Mouse (Mus musculus) CH12.LX (cell line): ENCODE data around the gene Ankmy2.

Source experiments
- BHLHE40 ChIP-seq: IDR thresholded peaks from 2 replicates; pipeline ENCODE4 v1.6.1; 2011; ENCODE audit warnings: mild to moderate bottlenecking, low read depth, low read length, improper control_type of control experiment
- CTCF ChIP-seq, 2 experiments: IDR thresholded peaks in 1 of 2; conservative IDR thresholded peaks in 1 of 2; 2 replicates each; pipeline ENCODE4 v1.5.1; 2011 to 2012; ENCODE audit warnings: low read depth in 2 of 2, low read length in 2 of 2, improper control_type of control experiment in 1 of 2, inconsistent platforms in 1 of 2, mild to moderate bottlenecking in 1 of 2, moderate library complexity in 1 of 2
- HCFC1 ChIP-seq: IDR thresholded peaks from 2 replicates; pipeline ENCODE4 v1.6.1; 2012; ENCODE audit warnings: low read depth, mild to moderate bottlenecking, inconsistent platforms, low read length, improper control_type of control experiment
- MEF2A ChIP-seq: IDR thresholded peaks from 2 replicates; pipeline ENCODE4 v1.6.1; 2014; ENCODE audit warnings: low read depth, mild to moderate bottlenecking, inconsistent platforms, low read length, improper control_type of control experiment, borderline replicate concordance
- MYC ChIP-seq: IDR thresholded peaks from 2 replicates; pipeline ENCODE4 v1.6.1; 2011; ENCODE audit warnings: low read depth, mild to moderate bottlenecking, improper control_type of control experiment, low read length
- NRF1 ChIP-seq: IDR thresholded peaks from 2 replicates; pipeline ENCODE4 v1.6.1; 2014; ENCODE audit warnings: low read depth, mild to moderate bottlenecking, inconsistent platforms, low read length, improper control_type of control experiment, moderate library complexity
- POLR2A ChIP-seq: IDR thresholded peaks from 2 replicates; pipeline ENCODE4 v1.6.1; 2011; ENCODE audit warnings: low read depth, mild to moderate bottlenecking, improper control_type of control experiment, low read length
- POLR2AphosphoS2 ChIP-seq: IDR thresholded peaks from 2 replicates; pipeline ENCODE4 v1.6.1; 2011; ENCODE audit warnings: low read depth, low read length, improper control_type of control experiment
- SMC3 ChIP-seq: IDR thresholded peaks from 2 replicates; pipeline ENCODE4 v1.6.1; 2011; ENCODE audit warnings: low read depth, low read length, improper control_type of control experiment
- TCF12 ChIP-seq: IDR thresholded peaks from 2 replicates; pipeline ENCODE4 v1.6.1; 2014; ENCODE audit warnings: low read depth, mild to moderate bottlenecking, inconsistent platforms, low read length, improper control_type of control experiment
- ZKSCAN1 ChIP-seq: IDR thresholded peaks from 2 replicates; pipeline ENCODE4 v1.6.1; 2012; ENCODE audit warnings: low read depth, inconsistent platforms, low read length, improper control_type of control experiment, borderline replicate concordance
- ZNF384 ChIP-seq: IDR thresholded peaks from 2 replicates; pipeline ENCODE4 v1.6.1; 2012; ENCODE audit warnings: low read depth, low read length, improper control_type of control experiment, inconsistent platforms

DNA sequence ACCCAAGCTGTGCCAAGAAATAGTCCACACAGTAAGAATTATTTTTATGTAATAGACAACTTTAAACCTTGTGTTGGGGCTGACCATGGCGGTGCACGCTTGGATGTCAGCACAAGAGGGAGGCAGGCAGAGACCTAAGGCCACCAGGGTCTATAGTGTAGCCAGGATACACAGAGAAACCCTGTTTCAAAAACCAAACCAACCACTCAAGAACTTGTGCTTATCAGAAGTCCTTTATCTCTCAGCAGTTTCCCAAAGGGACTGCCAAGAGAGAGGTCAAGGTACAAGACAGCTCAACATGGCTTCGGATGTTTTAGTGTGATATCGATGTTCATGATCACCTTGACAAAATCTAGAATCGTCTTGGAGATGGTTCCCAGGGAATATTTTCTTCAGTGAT lies 23.4 kb upstream of the Ankmy2 start:
- no peak for TF ChIP-seq HCFC1
- no peak for TF ChIP-seq POLR2A
- TF ChIP-seq CTCF (conservative IDR thresholded peaks at IDR 0.05 in 1 of 2, IDR thresholded peaks at IDR 0.05 in 1 of 2; ENCODE audit: low read depth in 2 of 2, low read length in 2 of 2): no peak
- no peak for TF ChIP-seq ZNF384
- no peak for TF ChIP-seq NRF1
- no peak for TF ChIP-seq BHLHE40
- no peak for TF ChIP-seq TCF12
- TF ChIP-seq ZKSCAN1: no peak
- TF ChIP-seq SMC3: no peak
- TF ChIP-seq POLR2AphosphoS2: no peak
- no peak for TF ChIP-seq MEF2A
- no peak for TF ChIP-seq MYC
